Mouse (Mus musculus): ENCODE measurements around the gene Shld1. TPM values are rescaled to one million over a fixed set of nuclear protein-coding genes. Genes with fewer than 3 reads are reported as not detected.

Gene Shld1
- polyA plus RNA-seq, 1 experiment from 2014 or later = 11.2 TPM

DNA sequence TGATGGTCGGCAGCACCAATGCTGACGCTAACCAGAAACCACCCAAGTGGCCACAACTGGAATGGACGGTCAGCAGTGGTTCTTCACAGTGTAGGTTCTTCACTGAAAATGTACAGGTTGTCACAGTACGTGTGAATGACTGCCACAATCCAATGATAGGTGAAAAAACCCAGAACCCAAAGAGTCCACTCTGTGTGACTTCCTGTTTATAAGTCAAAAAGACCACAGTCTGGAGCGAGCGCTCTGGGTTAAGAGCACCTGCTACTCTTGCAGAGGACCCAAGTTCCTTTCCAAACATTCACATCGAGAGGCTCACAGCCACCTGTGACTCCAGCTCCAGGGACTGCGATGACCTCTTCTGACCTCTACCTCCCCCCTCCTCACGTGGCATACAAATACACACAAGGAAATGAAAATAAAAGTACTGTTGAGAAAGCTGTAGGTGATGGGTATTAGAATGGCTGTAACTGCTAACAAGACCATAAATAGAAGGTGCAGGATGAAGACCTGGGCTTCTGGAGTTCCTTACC lies 38.7 kb downstream of the Shld1 start:
- Histone ChIP-seq H3K9ac (ENCODE audit: low read depth, low read length) (no peak overlapping the region), H3K9me3 (ENCODE audit: control insufficient read depth) (no peaks in the 10 kb centered on the region), H3K36me3 (ENCODE audit: control insufficient read depth, insufficient read depth) (no peaks in the 10 kb centered on the region), H3K4me3 (ENCODE audit: low read depth, low read length) (no peak overlapping the region), H3K4me2 (replicated peaks; ENCODE audit: low read depth) (no peak overlapping the region), H3K27me3 (replicated peaks; ENCODE audit: control insufficient read depth, insufficient read depth, low read length) (no peaks in the 10 kb centered on the region), H3K4me1 (replicated peaks; ENCODE audit: control insufficient read depth, insufficient read depth, low read length) (no peaks in the 10 kb centered on the region), H3K27ac (ENCODE audit: low read depth, low read length) (no peak overlapping the region)
- 71% methylated on average over 9 of the region's 9 CpGs for WGBS
- no peak for TF ChIP-seq CTCF (IDR thresholded peaks at IDR 0.05; ENCODE audit: low read depth)
- no peak for ATAC-seq

DNA sequence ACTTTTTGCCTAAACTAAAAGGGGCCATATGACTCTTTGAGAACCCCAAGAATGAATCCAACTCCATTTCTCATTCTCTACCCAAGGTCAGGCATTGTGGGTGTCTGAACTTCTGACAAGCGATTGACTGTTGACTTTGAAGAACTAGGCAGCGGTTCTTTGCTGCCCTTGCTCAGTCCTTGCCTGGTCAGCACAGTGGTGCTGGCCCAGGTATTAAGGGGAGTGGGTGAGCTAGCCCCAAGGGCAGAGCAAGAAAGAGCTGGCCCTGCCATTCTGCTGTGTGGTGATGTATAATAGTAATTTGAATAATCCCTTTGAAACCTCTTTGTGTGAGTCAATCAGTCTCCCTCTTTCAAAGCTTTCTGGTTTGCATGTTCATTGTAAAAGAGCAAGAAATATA lies 39.4 kb downstream of the Shld1 start:
- H3K4me1 ChIP-seq (replicated peaks; ENCODE audit: control insufficient read depth, insufficient read depth, low read length) = no peaks in the 10 kb centered on the region
- WGBS = 89% methylated on average over 2 of the region's 2 CpGs
- no peaks in the 10 kb centered on the region for H3K27me3 ChIP-seq (replicated peaks; ENCODE audit: control insufficient read depth, insufficient read depth, low read length)
- no peaks in the 10 kb centered on the region; the same call in 1 of the 2 replicates for H3K36me3 ChIP-seq (ENCODE audit: control insufficient read depth, insufficient read depth)
- ATAC-seq = no peak
- no peak overlapping the region for H3K4me2 ChIP-seq (replicated peaks; ENCODE audit: low read depth)
- TF ChIP-seq CTCF (IDR thresholded peaks at IDR 0.05; ENCODE audit: low read depth) = no peak
- no peak overlapping the region for H3K4me3 ChIP-seq (ENCODE audit: low read depth, low read length)
- no peak overlapping the region for H3K9ac ChIP-seq (ENCODE audit: low read depth, low read length)
- H3K9me3 ChIP-seq (ENCODE audit: control insufficient read depth) = no peaks in the 10 kb centered on the region
- H3K27ac ChIP-seq (ENCODE audit: low read depth, low read length) = no peak overlapping the region

DNA sequence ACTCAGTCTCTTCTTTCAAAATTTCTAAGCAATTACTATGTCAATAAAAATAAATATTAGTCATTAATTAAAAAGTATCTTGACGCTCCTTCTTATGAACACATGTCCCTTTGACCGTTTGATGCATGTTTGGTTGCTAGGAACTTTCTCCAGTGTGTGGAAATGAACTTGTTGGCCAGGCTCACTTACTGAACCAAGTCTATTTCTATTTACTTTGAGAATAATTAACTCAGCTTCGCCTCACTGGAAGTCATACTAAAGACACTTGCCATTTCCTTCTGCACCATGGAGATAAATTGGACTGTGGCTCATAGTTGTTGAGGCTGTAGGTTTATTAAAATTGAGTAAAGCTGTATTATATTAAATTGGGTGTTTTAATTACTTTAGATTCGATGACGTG lies 46.2 kb downstream of the Shld1 start:
- Histone ChIP-seq H3K36me3 (ENCODE audit: control insufficient read depth, insufficient read depth) (no peaks in the 10 kb centered on the region; the same call in 1 of the 2 replicates), H3K27me3 (replicated peaks; ENCODE audit: control insufficient read depth, insufficient read depth, low read length) (no peaks in the 10 kb centered on the region), H3K9me3 (ENCODE audit: control insufficient read depth) (no peaks in the 10 kb centered on the region), H3K4me3 (ENCODE audit: low read depth, low read length) (no peak overlapping the region), H3K4me2 (replicated peaks; ENCODE audit: low read depth) (no peak overlapping the region), H3K27ac (ENCODE audit: low read depth, low read length) (no peak overlapping the region), H3K9ac (ENCODE audit: low read depth, low read length) (no peak overlapping the region), H3K4me1 (replicated peaks; ENCODE audit: control insufficient read depth, insufficient read depth, low read length) (no peaks in the 10 kb centered on the region)
- no peak for TF ChIP-seq CTCF (IDR thresholded peaks at IDR 0.05; ENCODE audit: low read depth)
- WGBS = 40% methylated on average over 5 of the region's 5 CpGs
- no peak for ATAC-seq

DNA sequence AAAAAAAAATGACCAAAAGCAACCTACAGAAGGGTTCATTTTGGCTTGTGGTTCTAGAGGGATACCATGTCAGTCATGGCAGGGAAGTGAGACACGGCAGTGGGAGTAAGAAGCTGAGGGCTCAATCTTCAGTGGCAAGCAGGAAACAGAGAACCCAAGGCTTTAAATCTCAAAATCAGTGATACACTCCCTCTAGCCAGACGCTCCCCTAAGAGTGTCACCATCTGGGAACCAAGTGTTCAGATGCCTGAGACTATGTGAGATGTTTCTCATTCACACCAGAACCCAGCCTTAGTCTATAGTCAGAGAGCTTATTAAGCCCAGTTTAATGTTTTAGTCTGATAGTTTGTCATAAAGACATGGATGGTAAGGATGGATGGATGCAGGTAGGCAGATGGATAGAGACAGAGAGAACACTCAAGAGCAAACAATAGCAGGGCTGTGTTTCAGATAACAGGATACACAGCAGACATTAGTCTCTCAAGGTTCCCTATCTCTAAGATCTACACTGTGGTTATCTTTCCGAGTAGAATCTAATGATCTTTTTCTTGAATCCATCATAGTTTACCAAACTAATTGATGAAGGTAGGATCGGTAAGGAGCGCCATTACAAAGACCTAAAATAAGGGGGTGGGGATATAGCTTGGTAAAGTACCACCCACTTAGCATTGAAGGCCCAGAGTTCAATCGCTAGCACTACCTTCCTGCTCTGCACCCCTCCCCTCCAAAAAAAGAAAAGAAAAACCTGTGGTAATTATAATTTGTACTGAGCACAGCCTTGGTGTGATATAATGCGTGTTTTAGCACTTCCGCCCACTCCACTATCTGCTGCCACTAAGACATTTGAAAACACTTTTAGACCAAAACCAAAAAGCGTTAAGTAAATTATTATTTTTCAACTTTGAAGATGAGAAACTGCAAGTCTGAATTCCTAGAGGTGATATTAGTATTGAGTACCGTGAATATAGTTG lies 47.2 kb downstream of the Shld1 start:
- no peak for TF ChIP-seq CTCF (IDR thresholded peaks at IDR 0.05; ENCODE audit: low read depth)
- no peaks in the 10 kb centered on the region for H3K9me3 ChIP-seq (ENCODE audit: control insufficient read depth)
- H3K27me3 ChIP-seq (replicated peaks; ENCODE audit: control insufficient read depth, insufficient read depth, low read length) = no peaks in the 10 kb centered on the region
- no peaks in the 10 kb centered on the region for H3K4me1 ChIP-seq (replicated peaks; ENCODE audit: control insufficient read depth, insufficient read depth, low read length)
- H3K9ac ChIP-seq (ENCODE audit: low read depth, low read length) = no peak overlapping the region
- no peaks in the 10 kb centered on the region; the same call in 1 of the 2 replicates for H3K36me3 ChIP-seq (ENCODE audit: control insufficient read depth, insufficient read depth)
- 93% methylated on average over 10 of the region's 10 CpGs for WGBS
- no peak for ATAC-seq
- no peak overlapping the region for H3K4me2 ChIP-seq (replicated peaks; ENCODE audit: low read depth)
- H3K27ac ChIP-seq (ENCODE audit: low read depth, low read length) = no peak overlapping the region
- no peak overlapping the region for H3K4me3 ChIP-seq (ENCODE audit: low read depth, low read length)

DNA sequence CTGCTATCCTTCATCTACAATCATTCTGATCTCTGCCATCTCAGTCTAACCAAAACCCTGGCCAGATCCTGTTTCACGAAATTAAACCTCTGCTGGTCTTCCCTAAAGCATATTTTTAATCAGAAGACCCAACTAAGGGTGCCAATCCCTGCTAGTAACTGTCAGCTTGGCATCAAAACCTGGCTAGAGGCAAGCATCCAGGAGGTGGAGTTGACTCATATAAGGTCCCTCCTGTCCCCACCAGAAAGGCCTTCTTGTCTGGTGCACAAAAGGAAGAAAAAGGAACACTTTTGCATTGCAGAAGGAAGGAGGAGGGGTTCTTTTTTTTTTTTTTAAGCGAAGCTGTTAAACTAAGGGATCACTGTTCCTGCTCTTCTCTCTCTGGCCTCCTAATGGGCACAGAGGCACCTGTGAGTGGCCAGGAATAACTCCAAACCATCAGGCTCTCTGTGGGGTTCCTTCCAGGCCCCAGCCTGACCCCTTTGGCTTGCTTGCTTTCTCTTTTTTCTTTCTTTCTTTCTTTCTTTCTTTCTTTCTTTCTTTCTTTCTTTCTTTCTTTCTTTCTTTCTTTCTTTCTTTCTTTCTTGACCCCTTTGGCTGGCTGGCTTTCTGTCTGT lies 52.2 kb downstream of the Shld1 start:
- no peak for TF ChIP-seq CTCF (IDR thresholded peaks at IDR 0.05; ENCODE audit: low read depth)
- Histone ChIP-seq H3K9ac (ENCODE audit: low read depth, low read length) (no peak overlapping the region), H3K9me3 (ENCODE audit: control insufficient read depth) (no peaks in the 10 kb centered on the region)

DNA sequence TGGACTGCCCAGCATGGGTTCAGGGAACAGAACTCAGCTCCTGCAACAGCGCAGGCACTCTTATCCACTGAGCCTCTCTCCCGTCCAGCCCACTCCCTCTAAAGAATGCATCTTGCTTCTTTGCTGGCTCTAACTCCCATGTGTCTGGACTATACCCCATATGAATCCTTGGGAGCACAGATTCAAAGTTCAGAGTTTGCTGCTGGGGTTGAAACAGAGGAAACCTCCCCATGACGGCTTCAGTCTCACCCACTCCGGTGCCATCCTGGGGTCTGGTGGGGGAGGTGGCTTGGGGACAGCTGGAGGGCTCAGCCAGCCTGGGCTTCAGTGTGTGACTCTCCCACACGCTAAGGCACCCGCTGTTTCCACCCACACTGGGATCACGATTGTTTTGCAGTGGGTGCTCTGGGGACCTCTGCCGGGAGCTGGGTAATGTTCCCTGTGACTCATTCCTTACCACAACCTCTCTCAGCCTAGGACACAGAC lies 55.2 kb downstream of the Shld1 start:
- Histone ChIP-seq H3K4me3 (ENCODE audit: low read depth, low read length) (no peak overlapping the region), H3K4me1 (replicated peaks; ENCODE audit: control insufficient read depth, insufficient read depth, low read length) (no peaks in the 10 kb centered on the region), H3K9me3 (ENCODE audit: control insufficient read depth) (no peaks in the 10 kb centered on the region), H3K27me3 (replicated peaks; ENCODE audit: control insufficient read depth, insufficient read depth, low read length) (no peaks in the 10 kb centered on the region), H3K27ac (ENCODE audit: low read depth, low read length) (no peak overlapping the region), H3K36me3 (ENCODE audit: control insufficient read depth, insufficient read depth) (no peaks in the 10 kb centered on the region), H3K4me2 (replicated peaks; ENCODE audit: low read depth) (no peak overlapping the region), H3K9ac (ENCODE audit: low read depth, low read length) (no peak overlapping the region)
- 76% methylated on average over 8 of the region's 8 CpGs for WGBS
- no peak for TF ChIP-seq CTCF (IDR thresholded peaks at IDR 0.05; ENCODE audit: low read depth)
- ATAC-seq = no peak

More for the DNA sequence above, 52.2 kb downstream of the Shld1 start:
- 72% methylated on average over 2 of the region's 2 CpGs for WGBS
- no peaks in the 10 kb centered on the region for H3K36me3 ChIP-seq (ENCODE audit: control insufficient read depth, insufficient read depth)
- no peak overlapping the region for H3K4me2 ChIP-seq (replicated peaks; ENCODE audit: low read depth)
- no peak overlapping the region for H3K4me3 ChIP-seq (ENCODE audit: low read depth, low read length)
- ATAC-seq = no peak
- no peaks in the 10 kb centered on the region for H3K4me1 ChIP-seq (replicated peaks; ENCODE audit: control insufficient read depth, insufficient read depth, low read length)
- H3K27ac ChIP-seq (ENCODE audit: low read depth, low read length) = no peak overlapping the region
- H3K27me3 ChIP-seq (replicated peaks; ENCODE audit: control insufficient read depth, insufficient read depth, low read length) = no peaks in the 10 kb centered on the region
